Mouse (Mus musculus) kidney, adult 2 months (tissue): ENCODE measurements around the gene Cstad.

Source experiments
- CTCF ChIP-seq: fragments of 200-500 bp; conservative IDR thresholded peaks from 2 replicates; pipeline ENCODE4 v1.5.1; 2011; ENCODE audit warnings: low read depth, mild to moderate bottlenecking, control low read depth, low read length, moderate library complexity, mixed read lengths; ENCODE audit not compliant: insufficient read depth, insufficient read length
- POLR2A ChIP-seq: fragments of 200-500 bp; IDR thresholded peaks from one replicate; pipeline ENCODE4 v1.6.1; 2011; ENCODE audit warnings: low read depth, low read length, control low read depth

DNA sequence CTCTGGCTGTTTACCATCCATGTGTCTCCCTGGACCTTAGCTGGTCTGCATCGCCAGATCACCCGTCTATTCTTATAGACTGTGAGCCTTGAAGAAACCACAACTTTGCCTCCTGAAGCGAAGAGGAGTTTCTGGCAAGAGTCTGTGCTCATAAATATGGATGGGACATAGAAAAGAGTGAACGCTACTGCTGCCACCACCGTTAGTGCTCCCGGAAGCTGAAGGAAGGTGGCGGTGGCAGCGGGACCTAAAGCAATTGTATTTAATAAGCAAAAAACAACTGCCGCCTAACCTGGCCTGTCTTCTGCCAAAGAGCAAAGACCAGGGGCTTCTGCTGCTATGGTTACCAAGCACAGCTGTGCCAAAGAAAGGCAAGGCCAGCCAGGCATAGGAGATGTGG lies 59.3 kb downstream of the Cstad start:
- no peak for TF ChIP-seq POLR2A
- TF ChIP-seq CTCF, result no peak
